Mouse (Mus musculus): Measurements from ENCODE around the gene Tgm2. TPM values are rescaled to one million over a fixed set of nuclear protein-coding genes. Genes with fewer than 3 reads are reported as not detected.

Tgm2 gene
- polyA plus RNA-seq, 1 experiment, result 15.8 TPM

DNA sequence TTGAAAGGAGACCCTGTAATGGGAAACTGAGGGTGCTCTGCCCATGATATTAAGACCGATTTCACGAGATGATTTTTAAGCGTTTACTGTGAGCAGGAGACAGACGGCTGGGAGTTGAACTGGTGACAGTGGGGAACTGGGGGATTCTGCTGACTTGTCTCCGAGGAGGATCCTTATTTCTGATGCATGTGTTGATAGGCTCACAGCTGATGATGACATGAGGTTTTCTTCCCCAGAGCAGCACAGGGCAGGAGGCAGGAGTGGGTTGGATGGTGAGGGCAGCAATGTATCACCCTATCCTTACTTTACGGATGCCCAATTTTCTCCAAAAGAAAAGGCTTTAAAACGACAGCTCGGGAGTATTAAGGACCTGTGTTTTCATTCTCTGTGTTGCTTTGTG lies 2.0 kb downstream of the Tgm2 start:
- no peak overlapping the region for H3K4me3 ChIP-seq (ENCODE audit: insufficient read depth, low read length)
- TF ChIP-seq CTCF (IDR thresholded peaks at IDR 0.05; ENCODE audit: borderline replicate concordance, insufficient read depth, low read length), result no peak
- no peak for TF ChIP-seq POLR2A (IDR thresholded peaks at IDR 0.05; ENCODE audit: low read depth, low read length)
- H3K4me1 ChIP-seq (ENCODE audit: control insufficient read depth, insufficient read depth, low read length), result peaks cover 3% of the 10 kb centered on the region; the same call in 1 of the 2 replicates
- no peak overlapping the region for H3K27ac ChIP-seq (ENCODE audit: insufficient read depth, low read length)

GRCm38 (mm10) chr2:158143816-158144215 lies 2.4 kb downstream of the Tgm2 start:
- Histone ChIP-seq H3K27ac (ENCODE audit: insufficient read depth, low read length) (no peak overlapping the region), H3K4me1 (ENCODE audit: control insufficient read depth, insufficient read depth, low read length) (peaks cover 6% of the 10 kb centered on the region; the same call in 1 of the 2 replicates), H3K4me3 (ENCODE audit: insufficient read depth, low read length) (no peak overlapping the region)
- TF ChIP-seq CTCF (IDR thresholded peaks at IDR 0.05; ENCODE audit: borderline replicate concordance, insufficient read depth, low read length) (no peak), POLR2A (IDR thresholded peaks at IDR 0.05; ENCODE audit: low read depth, low read length) (no peak)

- TF ChIP-seq POLR2A (IDR thresholded peaks at IDR 0.05; ENCODE audit: low read depth, low read length), result no peak
- TF ChIP-seq CTCF (IDR thresholded peaks at IDR 0.05; ENCODE audit: borderline replicate concordance, insufficient read depth, low read length), result no peak
- no peak overlapping the region for H3K27ac ChIP-seq (ENCODE audit: insufficient read depth, low read length)
- peaks cover 6% of the 10 kb centered on the region; the same call in 1 of the 2 replicates for H3K4me1 ChIP-seq (ENCODE audit: control insufficient read depth, insufficient read depth, low read length)
- no peak overlapping the region for H3K4me3 ChIP-seq (ENCODE audit: insufficient read depth, low read length)
Observed at GRCm38 (mm10) chr2:158142981-158143380, 3.3 kb downstream of the Tgm2 start.

- Histone ChIP-seq H3K27ac (ENCODE audit: insufficient read depth, low read length) (no peak overlapping the region), H3K4me3 (ENCODE audit: insufficient read depth, low read length) (no peak overlapping the region), H3K4me1 (ENCODE audit: control insufficient read depth, insufficient read depth, low read length) (peaks cover 6% of the 10 kb centered on the region; the same call in 1 of the 2 replicates)
- no peak for TF ChIP-seq CTCF (IDR thresholded peaks at IDR 0.05; ENCODE audit: borderline replicate concordance, insufficient read depth, low read length)
- no peak for TF ChIP-seq POLR2A (IDR thresholded peaks at IDR 0.05; ENCODE audit: low read depth, low read length)
Observed at GRCm38 (mm10) chr2:158141690-158142440, 4.4 kb downstream of the Tgm2 start.

DNA sequence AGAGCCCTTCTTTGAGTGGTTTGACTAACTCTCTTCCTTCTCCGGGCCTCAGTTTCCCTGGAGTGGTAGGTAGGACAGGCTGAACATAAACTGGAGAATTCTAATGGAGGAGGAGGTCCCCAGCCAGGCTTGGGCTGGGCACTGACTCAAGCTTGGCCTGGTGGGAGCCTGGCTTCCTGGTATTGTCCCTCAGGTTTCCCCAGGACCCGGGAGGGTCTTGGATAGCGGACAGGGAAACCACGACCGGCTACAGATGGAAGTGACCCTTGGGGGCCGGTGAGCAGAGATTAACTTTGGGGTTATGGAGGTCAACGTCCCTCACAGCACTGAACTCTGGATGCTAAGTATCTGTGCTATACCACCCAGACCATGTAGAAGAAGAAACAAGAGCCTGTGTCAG lies 5.0 kb downstream of the Tgm2 start:
- H3K4me3 ChIP-seq (ENCODE audit: insufficient read depth, low read length), result no peak overlapping the region
- peaks cover 6% of the 10 kb centered on the region; the same call in 1 of the 2 replicates for H3K4me1 ChIP-seq (ENCODE audit: control insufficient read depth, insufficient read depth, low read length)
- TF ChIP-seq POLR2A (IDR thresholded peaks at IDR 0.05; ENCODE audit: low read depth, low read length), result no peak
- no peak for TF ChIP-seq CTCF (IDR thresholded peaks at IDR 0.05; ENCODE audit: borderline replicate concordance, insufficient read depth, low read length)
- H3K27ac ChIP-seq (ENCODE audit: insufficient read depth, low read length), result no peak overlapping the region

- TF ChIP-seq CTCF (IDR thresholded peaks at IDR 0.05; ENCODE audit: borderline replicate concordance, insufficient read depth, low read length) (no peak), POLR2A (IDR thresholded peaks at IDR 0.05; ENCODE audit: low read depth, low read length) (no peak)
- Histone ChIP-seq H3K4me1 (ENCODE audit: control insufficient read depth, insufficient read depth, low read length) (peaks cover 6% of the 10 kb centered on the region; the same call in 1 of the 2 replicates), H3K27ac (ENCODE audit: insufficient read depth, low read length) (no peak overlapping the region)
Observed at GRCm38 (mm10) chr2:158140664-158141063, 5.6 kb downstream of the Tgm2 start.

GRCm38 (mm10) chr2:158139628-158140027 lies 6.6 kb downstream of the Tgm2 start:
- Histone ChIP-seq H3K27ac (ENCODE audit: insufficient read depth, low read length) (peak overlapping the region; percentile 60), H3K4me3 (ENCODE audit: insufficient read depth, low read length) (no peak overlapping the region), H3K4me1 (ENCODE audit: control insufficient read depth, insufficient read depth, low read length) (peaks cover 6% of the 10 kb centered on the region; the same call in 1 of the 2 replicates)
- TF ChIP-seq CTCF (IDR thresholded peaks at IDR 0.05; ENCODE audit: borderline replicate concordance, insufficient read depth, low read length) (no peak), POLR2A (IDR thresholded peaks at IDR 0.05; ENCODE audit: low read depth, low read length) (no peak)

More at GRCm38 (mm10) chr2:158140664-158141063, 5.6 kb downstream of the Tgm2 start:
- no peak overlapping the region for H3K4me3 ChIP-seq (ENCODE audit: insufficient read depth, low read length)

- H3K4me1 ChIP-seq (ENCODE audit: control insufficient read depth, insufficient read depth, low read length), result peaks cover 6% of the 10 kb centered on the region; the same call in 1 of the 2 replicates
- no peak overlapping the region for H3K27ac ChIP-seq (ENCODE audit: insufficient read depth, low read length)
- no peak overlapping the region for H3K4me3 ChIP-seq (ENCODE audit: insufficient read depth, low read length)
- TF ChIP-seq POLR2A (IDR thresholded peaks at IDR 0.05; ENCODE audit: low read depth, low read length) (no peak), CTCF (IDR thresholded peaks at IDR 0.05; ENCODE audit: borderline replicate concordance, insufficient read depth, low read length) (no peak)
Observed at GRCm38 (mm10) chr2:158138778-158139177, 7.5 kb downstream of the Tgm2 start.

DNA sequence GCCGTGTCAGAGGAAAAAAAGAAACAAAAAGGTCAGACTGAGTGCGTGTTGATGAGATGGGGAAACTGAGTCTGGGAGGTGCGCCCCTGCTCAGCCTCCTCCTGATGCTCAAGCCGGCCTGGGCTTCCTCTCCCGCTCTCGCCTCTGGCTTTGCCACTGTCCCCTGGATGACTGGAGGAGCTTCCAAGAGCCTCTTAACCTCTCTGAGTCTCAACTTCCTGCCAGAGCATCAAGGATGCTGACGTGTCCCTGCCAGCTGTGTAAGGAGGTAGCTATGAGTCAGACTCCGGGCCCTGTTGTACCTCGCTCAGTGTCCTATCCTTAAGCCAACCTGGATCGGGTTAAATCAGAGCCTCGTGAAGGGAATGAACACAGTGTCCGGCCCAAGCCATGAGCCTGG lies 8.5 kb downstream of the Tgm2 start:
- peaks cover 6% of the 10 kb centered on the region; the same call in 1 of the 2 replicates for H3K4me1 ChIP-seq (ENCODE audit: control insufficient read depth, insufficient read depth, low read length)
- TF ChIP-seq CTCF (IDR thresholded peaks at IDR 0.05; ENCODE audit: borderline replicate concordance, insufficient read depth, low read length) (no peak), POLR2A (IDR thresholded peaks at IDR 0.05; ENCODE audit: low read depth, low read length) (no peak)
- no peak overlapping the region for H3K4me3 ChIP-seq (ENCODE audit: insufficient read depth, low read length)
- no peak overlapping the region for H3K27ac ChIP-seq (ENCODE audit: insufficient read depth, low read length)

DNA sequence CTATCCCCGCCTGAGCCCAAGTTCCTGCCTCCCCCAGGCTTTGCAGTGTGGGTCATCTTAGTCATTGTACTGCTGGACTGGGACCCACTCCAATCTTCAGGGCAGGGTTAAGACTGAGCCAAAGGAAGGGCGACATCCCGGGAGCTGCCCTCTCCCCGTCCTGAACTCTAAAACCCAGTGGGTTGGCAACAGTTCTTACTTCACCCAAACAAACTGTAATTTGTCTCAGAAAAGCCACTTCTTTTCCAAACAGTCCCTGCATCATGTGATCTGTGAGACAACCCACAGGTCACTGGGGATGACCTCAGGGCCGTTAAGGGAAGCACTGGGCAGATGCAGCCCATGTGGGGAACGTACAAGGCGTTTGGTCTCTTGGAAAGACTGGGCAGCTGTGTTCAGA lies 10.0 kb downstream of the Tgm2 start:
- no peak for TF ChIP-seq CTCF (IDR thresholded peaks at IDR 0.05; ENCODE audit: borderline replicate concordance, insufficient read depth, low read length)
- no peak for TF ChIP-seq POLR2A (IDR thresholded peaks at IDR 0.05; ENCODE audit: low read depth, low read length)
- no peak overlapping the region for H3K4me3 ChIP-seq (ENCODE audit: insufficient read depth, low read length)
- no peak overlapping the region for H3K27ac ChIP-seq (ENCODE audit: insufficient read depth, low read length)
- peaks cover 6% of the 10 kb centered on the region; the same call in 1 of the 2 replicates for H3K4me1 ChIP-seq (ENCODE audit: control insufficient read depth, insufficient read depth, low read length)
